Mouse (Mus musculus): ENCODE data around the gene Gm10188. TPM values are rescaled to one million over a fixed set of nuclear protein-coding genes. Genes with fewer than 3 reads are reported as not detected.
A peak's percentile ranks its signal among the peaks of the same experiment; 100 is the strongest.

The Gm10188 gene
- total RNA-seq, 2 experiments from 2014 or later = not detected

- no peak for DNase-seq (ENCODE audit: low spot score)
These were observed 3.1 kb downstream of the Gm10188 start for GRCm38 (mm10) chr1:132226297-132227080.

- DNase-seq (ENCODE audit: low spot score) = no peak
These were observed 7.4 kb downstream of the Gm10188 start for GRCm38 (mm10) chr1:132222166-132222565.

GRCm38 (mm10) chr1:132221627-132222026, 7.9 kb downstream of the Gm10188 start:
- no peak for DNase-seq (ENCODE audit: low spot score)

- DNase-seq (ENCODE audit: low spot score) = no peak
These were observed 13.3 kb downstream of the Gm10188 start for GRCm38 (mm10) chr1:132216276-132216675.

- no peak for DNase-seq (ENCODE audit: low spot score)
These were observed 16.5 kb downstream of the Gm10188 start for GRCm38 (mm10) chr1:132213076-132213475.

GRCm38 (mm10) chr1:132212218-132212617, 17.3 kb downstream of the Gm10188 start:
- DNase-seq (ENCODE audit: low spot score) = peak; percentile 49

GRCm38 (mm10) chr1:132211672-132212071, 17.9 kb downstream of the Gm10188 start:
- DNase-seq (ENCODE audit: low spot score) = no peak

GRCm38 (mm10) chr1:132210922-132211321, 18.6 kb downstream of the Gm10188 start:
- DNase-seq (ENCODE audit: low spot score) = no peak

- DNase-seq (ENCODE audit: low spot score) = no peak
These were observed 20.2 kb downstream of the Gm10188 start for GRCm38 (mm10) chr1:132209400-132209799.

- no peak for DNase-seq (ENCODE audit: low spot score)
These were observed 21.4 kb downstream of the Gm10188 start for GRCm38 (mm10) chr1:132208154-132208553.

- DNase-seq (ENCODE audit: low spot score) = no peak
These were observed 22.7 kb downstream of the Gm10188 start for GRCm38 (mm10) chr1:132206828-132207227.

GRCm38 (mm10) chr1:132205958-132206357, 23.6 kb downstream of the Gm10188 start:
- DNase-seq (ENCODE audit: low spot score) = no peak

GRCm38 (mm10) chr1:132202771-132203170, 26.8 kb downstream of the Gm10188 start:
- DNase-seq (ENCODE audit: low spot score) = no peak

GRCm38 (mm10) chr1:132201936-132202335, 27.6 kb downstream of the Gm10188 start:
- DNase-seq (ENCODE audit: low spot score) = no peak

- DNase-seq (ENCODE audit: low spot score) = no peak
These were observed 28.1 kb downstream of the Gm10188 start for GRCm38 (mm10) chr1:132201511-132201860.

GRCm38 (mm10) chr1:132200562-132201510, 28.7 kb downstream of the Gm10188 start:
- no peak for DNase-seq (ENCODE audit: low spot score)

- no peak for DNase-seq (ENCODE audit: low spot score)
These were observed 29.6 kb downstream of the Gm10188 start for GRCm38 (mm10) chr1:132199934-132200333.

GRCm38 (mm10) chr1:132199244-132199643, 30.3 kb downstream of the Gm10188 start:
- no peak for DNase-seq (ENCODE audit: low spot score)

GRCm38 (mm10) chr1:132198401-132199071, 31.0 kb downstream of the Gm10188 start:
- no peak for DNase-seq (ENCODE audit: low spot score)

GRCm38 (mm10) chr1:132197666-132198065, 31.9 kb downstream of the Gm10188 start:
- DNase-seq (ENCODE audit: low spot score) = no peak

GRCm38 (mm10) chr1:132196337-132196736, 33.2 kb downstream of the Gm10188 start:
- DNase-seq (ENCODE audit: low spot score) = no peak

GRCm38 (mm10) chr1:132195681-132196080, 33.9 kb downstream of the Gm10188 start:
- DNase-seq (ENCODE audit: low spot score) = no peak

All from gastrocnemius, adult 18-20 months (tissue).